Mouse (Mus musculus): ENCODE measurements at regions not wholly inside any gene's neighbourhood (a gene's known extent, or its start where the extent isn't known, plus 50 kb on each side); places are given as distances from the start of the nearest gene placed in this dataset.

DNA sequence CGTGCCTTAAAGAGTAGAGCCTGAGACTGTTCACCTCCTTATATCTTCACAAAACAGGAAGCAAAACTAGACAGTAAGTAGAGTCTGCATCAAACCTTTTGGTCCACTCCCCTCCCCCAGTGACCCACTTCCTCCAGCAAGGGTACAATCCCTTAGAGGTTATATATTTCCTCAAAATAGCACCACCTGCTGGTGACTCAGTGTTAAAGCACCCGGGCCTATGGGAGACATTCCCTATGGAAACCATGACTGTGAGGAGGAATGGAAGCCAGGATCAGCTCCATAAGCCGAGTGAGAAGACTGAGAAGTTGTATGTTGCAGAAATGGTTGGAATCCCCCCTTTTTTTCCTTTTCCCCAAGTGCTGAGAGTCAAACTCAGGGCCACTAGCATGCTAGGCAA, 66.5 kb upstream of the 4931429L15Rik start:
- no peaks in the 10 kb centered on the region for H3K9me3 ChIP-seq
- ATAC-seq (ENCODE audit: low FRiP score), result no peak
- WGBS, result 94% methylated on average over 3 of the region's 3 CpGs
- H3K4me3 ChIP-seq, result no peak overlapping the region
- H3K4me2 ChIP-seq, result no peak overlapping the region
- peaks cover 8% of the 10 kb centered on the region; the same call in 1 of the 2 replicates for H3K27me3 ChIP-seq
- no peaks in the 10 kb centered on the region for H3K36me3 ChIP-seq
- H3K27ac ChIP-seq, result no peak overlapping the region
- no peak overlapping the region for H3K9ac ChIP-seq
- peaks cover 27% of the 10 kb centered on the region for H3K4me1 ChIP-seq (replicated peaks)

DNA sequence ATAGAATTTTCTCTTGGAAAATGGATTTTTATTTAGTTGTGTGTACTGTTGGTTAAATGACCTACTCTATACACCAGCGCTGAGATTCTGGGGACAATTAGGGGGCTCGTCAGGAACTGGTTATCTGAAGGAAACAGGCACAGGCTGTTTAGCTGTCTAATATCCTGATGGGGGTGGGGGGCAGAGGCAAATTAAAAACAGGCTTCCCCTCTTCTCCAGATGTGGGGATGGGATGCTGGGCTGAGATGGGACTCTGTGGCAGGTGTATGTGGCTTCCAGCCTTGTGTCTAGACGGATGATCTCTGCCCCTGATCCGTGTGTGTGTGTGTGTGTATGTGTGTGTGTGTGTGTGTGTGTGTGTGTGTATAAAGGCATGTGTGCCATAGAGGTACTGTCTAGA, 61.6 kb upstream of the 4931429L15Rik start:
- no peaks in the 10 kb centered on the region for H3K27me3 ChIP-seq
- H3K9me3 ChIP-seq, result no peaks in the 10 kb centered on the region
- no peak overlapping the region for H3K27ac ChIP-seq
- WGBS, result 64% methylated on average over 4 of the region's 4 CpGs
- ATAC-seq (ENCODE audit: low FRiP score), result no peak
- no peak overlapping the region for H3K9ac ChIP-seq
- no peak overlapping the region for H3K4me3 ChIP-seq
- no peaks in the 10 kb centered on the region for H3K36me3 ChIP-seq
- peaks cover 8% of the 10 kb centered on the region for H3K4me1 ChIP-seq (replicated peaks)
- no peak overlapping the region for H3K4me2 ChIP-seq

DNA sequence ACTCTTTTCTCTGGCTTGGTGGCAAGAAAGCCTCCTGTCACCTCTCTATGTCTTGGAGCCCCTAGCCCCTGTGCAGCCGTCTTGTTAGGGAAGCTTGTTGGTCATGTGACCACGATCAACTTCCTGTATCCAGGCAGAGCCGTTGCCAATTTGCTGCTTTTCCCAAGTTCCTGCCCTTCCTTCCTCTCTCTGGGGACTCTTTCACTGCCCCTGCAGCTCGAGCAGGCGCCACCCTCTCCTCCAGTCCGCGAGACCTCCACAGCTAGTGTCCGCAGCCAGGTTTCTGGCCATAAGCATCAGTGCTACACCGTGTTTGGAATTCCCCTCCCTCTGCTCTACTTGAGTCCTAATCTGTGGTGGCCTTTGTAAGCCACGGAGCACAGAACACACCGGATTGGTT, 59.7 kb upstream of the 4931429L15Rik start:
- ATAC-seq (ENCODE audit: low FRiP score), result no peak
- no peaks in the 10 kb centered on the region for H3K36me3 ChIP-seq
- H3K27ac ChIP-seq, result no peak overlapping the region
- peaks cover 8% of the 10 kb centered on the region for H3K4me1 ChIP-seq (replicated peaks)
- no peaks in the 10 kb centered on the region for H3K9me3 ChIP-seq
- no peak overlapping the region for H3K4me3 ChIP-seq
- no peak overlapping the region for H3K9ac ChIP-seq
- 82% methylated on average over 11 of the region's 11 CpGs for WGBS
- H3K27me3 ChIP-seq, result no peaks in the 10 kb centered on the region
- no peak overlapping the region for H3K4me2 ChIP-seq

DNA sequence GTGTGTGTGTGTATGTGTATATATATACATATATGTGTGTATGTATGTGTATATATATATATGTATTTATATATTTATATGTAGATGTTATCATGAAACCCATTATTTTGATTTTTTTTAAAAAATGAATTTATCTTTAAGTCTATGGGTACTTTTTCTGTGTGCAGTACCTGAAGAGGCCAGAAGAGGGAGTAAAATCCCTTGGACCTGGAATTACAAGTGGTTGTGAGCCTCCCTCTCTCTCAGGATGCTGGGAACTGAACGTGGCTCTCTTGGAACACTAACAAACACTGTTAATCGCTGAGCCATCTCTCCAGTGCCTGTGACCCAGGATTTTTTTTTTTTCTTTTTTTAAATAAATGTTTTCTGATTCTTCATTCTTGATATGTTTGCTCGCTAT, 58.6 kb upstream of the 4931429L15Rik start:
- no peaks in the 10 kb centered on the region for H3K9me3 ChIP-seq
- no peak overlapping the region for H3K4me2 ChIP-seq
- no peaks in the 10 kb centered on the region for H3K36me3 ChIP-seq
- H3K4me3 ChIP-seq, result no peak overlapping the region
- H3K4me1 ChIP-seq (replicated peaks), result peaks cover 2% of the 10 kb centered on the region; the same call in 1 of the 2 replicates
- 91% methylated on average over 3 of the region's 3 CpGs for WGBS
- H3K27me3 ChIP-seq, result no peaks in the 10 kb centered on the region
- no peak overlapping the region for H3K27ac ChIP-seq
- H3K9ac ChIP-seq, result no peak overlapping the region
- no peak for ATAC-seq (ENCODE audit: low FRiP score)
